Mouse (Mus musculus) embryo, embryonic 11.5 days (tissue): Measurements from ENCODE around the gene Tuba1b.
"Not testable (repeated sequence)": the region's sequence is repeated elsewhere in the genome, so short reads cannot be mapped to it uniquely, and the experiment has no call there.

Experiments used
- DNase-seq: peaks from one replicate; pipeline ENCODE4 v3.0.0-alpha.2; 2012; ENCODE audit warnings: low read depth, low spot score

Tuba1b gene

DNA sequence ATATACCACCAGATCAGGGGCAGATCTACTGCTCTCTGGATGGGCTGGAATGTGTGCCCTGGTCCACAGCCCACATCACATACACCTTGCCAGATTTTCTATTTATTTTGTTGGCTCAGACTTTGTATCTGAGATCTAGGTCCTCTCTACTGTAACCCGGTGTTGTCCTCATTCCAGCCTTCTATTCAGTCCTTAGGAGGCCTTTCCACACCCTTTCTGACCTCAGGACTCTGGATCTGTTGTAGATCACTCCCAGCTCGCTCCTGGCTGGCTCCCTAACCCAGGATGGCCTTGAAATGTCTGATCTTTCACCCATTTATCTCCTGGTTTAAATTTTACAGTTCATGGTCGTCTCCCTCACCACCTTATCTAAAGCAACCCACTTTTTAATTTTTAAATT lies 9.7 kb downstream of the Tuba1b start:
- DNase-seq, result no peak

DNA sequence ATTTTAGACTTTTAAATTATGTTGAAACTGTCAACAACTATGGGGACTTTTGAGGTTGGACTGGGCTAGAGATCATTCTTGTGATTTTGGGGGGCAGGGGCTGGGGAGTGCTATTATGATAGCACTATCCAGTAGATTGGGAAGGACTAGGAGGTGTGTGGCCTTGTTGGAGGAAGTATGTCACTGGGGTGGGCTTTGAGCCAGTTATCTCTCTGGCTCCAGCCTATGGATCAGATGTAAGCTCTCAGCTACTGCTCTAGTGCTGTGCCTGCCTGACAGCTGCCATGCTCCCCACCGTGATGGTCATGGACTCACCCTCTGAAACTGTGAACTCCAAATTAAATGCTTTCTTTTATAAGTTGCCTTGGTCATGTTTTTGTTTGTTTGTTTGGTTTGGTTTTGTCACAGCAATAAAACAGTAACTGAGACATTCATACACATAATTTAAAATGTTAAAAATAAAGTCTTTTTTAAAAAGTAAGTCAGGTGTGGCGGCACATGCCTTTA lies 11.3 kb downstream of the Tuba1b start:
- no peak for DNase-seq

DNA sequence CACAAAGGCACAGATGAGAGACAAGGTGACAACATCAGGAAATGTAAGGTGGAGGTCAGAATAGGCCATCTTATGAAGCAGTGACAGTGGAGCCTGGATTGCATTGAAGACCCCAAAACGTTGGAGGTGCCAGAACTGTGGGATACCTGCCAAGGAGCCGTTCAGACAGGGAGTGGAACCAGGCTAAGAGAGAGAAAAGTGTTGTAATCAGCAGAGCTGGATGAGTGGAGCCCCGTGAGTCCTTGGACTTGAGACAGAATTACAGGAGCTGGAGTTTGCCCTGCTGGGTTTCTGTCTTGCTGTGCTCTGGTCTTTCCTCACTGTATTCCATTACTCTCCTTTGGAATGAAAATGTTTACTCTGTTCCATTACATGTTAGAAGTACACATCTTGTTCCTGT lies 11.8 kb downstream of the Tuba1b start:
- no peak for DNase-seq

DNA sequence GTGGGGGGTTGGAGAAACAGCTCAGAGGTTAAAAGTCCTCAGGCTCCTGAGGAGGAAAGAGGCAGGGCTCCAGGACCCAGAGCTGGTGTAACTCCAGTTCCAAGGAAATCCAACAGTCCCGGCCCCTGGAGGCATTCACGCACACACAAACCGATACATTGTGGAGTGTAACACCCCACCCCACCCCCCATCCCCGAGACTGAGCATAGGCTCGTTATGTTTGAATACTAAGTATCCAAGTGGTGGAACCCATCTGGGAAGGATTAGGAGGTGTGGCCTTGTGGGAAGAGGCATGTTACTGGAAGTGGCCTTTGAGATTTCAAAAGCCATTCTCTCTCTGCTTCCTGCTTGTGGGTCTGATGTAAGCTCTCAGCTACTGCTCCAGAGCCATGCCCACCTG lies 12.9 kb downstream of the Tuba1b start:
- DNase-seq, result no peak

DNA sequence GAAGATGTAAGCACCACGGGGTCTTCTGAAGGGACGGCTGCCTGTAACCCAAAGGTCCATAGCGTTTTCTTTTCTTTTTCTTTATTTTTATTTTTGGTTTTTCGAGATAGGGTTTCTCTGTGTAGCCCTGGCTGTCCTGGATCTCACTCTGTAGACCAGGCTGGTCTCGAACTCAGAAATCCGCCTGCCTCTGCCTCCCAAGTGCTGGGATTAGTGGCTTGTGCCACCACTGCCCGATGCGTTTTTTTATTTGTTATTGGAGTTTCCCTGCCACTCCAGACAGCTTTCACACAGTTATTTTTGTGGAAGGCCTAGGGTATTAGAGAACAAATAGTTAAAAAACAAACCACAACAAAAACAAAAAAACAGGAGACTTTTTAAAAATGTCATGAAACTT lies 15.9 kb downstream of the Tuba1b start:
- not testable (repeated sequence) for DNase-seq

DNA sequence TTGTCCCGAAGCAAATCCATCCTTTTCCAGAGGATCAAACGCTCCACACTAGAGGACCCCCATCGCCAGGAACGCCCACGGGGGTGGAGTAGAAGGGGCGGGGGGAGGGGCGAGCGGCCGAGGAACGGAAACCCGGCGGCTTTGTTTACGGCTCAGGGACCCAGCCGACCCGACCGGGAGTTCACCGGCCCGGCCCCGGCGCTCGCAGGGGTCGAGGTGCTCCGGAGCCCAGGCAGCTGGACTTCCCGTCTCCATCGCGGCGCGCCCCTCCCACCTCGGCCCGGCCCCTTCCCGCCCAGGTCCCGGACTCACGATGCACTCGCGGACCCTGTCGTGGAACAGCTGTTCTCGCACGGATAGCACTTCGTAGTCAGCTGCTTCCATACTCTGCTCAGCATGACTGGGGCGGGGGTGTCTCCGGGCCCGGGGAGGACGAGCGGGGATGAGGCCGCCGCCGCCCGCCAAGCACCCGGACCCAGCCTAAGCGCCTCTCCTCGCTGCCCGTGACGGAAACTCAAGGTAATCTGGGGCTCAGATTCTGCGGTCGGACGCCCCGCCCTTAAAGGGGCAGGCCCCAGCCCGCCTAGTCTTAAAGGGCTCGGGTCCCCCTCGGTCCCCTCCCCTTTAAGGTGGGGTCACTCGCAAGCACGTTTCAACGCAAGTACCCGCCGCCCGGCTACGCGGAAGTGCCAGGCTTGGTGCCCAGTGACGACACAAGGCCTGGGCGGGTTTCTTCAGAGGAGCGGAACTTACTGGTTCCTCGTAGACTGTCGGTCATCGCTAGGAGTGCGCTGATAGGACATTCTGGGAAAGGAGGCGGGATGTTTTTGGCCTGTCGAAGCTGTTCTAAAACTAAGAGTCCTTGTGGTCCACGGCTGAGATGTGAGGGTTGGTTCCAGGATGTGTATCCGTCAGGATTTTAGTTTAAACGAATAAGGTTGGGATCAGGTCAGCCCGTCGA lies 16.5 kb downstream of the Tuba1b start, which contains the start of gene Lmbr1l:
Gene Lmbr1l (minus strand): TSS at position 694 of the 961 bp plus-strand sequence.
- DNase-seq, result peak; percentile 98

DNA sequence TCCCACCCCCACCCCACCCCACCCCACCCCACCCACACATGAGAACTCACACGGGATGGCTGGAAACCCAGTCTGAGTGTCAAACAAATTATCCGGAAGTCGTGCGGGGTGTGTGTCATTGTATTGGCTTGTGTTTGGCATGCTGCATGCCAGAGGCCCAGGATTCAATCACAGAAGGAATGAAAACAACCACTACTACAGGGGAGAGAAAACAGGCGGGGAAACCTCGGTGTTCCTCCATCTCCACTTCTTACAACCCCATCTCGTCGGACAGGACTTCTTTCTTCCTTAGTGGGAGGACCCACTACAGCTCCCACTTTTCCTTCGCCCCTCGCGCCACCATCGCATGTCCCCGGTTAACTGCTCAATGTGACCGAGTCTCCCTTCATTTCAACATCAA lies 17.3 kb downstream of the Tuba1b start:
- DNase-seq, result no peak

DNA sequence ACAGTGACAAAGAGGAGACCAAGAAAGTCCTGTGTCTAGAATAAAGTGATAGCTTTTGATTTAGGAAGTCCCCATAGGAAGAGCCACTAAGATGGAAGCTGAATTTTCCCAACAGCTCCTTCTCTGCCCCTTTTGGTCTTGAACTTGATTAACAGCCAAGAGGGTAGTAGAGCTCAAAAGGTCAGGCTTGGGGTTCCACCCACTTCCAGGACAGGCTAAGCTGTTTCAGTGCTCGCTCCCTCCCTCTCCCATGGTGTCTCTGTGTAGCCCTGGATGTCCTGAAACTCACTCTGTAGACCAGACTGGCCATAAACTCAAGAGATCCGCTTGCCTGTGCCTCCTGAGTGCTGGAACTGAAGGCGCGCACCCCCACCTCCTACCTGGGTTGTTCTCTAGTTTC lies 18.3 kb downstream of the Tuba1b start:
- DNase-seq, result no peak

DNA sequence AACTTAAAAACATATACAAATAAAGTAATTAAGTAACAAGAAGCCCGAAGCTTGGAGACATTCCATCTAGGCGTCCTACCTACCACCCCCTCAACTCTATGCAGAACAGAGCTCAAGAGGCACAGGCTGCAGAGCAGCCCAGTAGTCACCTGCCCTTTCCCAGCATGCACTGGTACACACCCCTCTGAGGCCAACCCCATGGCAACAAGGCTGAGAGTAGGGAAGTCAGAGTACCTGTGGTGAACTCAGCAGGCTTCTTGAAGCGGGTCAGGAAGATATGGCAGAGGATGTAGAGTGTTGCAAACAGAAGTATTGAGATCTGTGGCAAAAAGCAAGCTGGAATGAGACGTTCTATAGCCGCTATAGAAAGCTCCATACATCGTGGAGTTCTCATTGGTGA lies 19.5 kb downstream of the Tuba1b start:
- DNase-seq, result no peak

DNA sequence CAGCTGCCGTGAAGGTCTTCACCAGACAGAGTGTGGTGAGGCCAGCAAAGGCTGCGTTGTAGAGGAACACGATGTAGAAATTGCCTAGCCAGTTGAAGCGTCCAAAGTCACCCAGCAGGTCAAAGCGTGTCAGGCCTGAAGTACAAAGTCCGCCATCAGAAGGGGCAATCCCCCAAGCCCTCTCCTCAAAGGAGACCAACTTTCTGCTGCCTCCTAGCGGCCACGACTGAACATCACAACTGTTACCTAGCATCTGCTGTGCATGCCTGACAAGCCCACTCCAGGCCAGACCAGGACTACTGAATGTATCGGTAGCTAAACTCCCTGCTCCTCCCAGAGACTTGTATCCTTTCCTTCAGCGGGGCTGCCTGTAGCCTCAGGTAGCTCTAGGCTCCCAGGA lies 29.7 kb downstream of the Tuba1b start:
- DNase-seq, result no peak

DNA sequence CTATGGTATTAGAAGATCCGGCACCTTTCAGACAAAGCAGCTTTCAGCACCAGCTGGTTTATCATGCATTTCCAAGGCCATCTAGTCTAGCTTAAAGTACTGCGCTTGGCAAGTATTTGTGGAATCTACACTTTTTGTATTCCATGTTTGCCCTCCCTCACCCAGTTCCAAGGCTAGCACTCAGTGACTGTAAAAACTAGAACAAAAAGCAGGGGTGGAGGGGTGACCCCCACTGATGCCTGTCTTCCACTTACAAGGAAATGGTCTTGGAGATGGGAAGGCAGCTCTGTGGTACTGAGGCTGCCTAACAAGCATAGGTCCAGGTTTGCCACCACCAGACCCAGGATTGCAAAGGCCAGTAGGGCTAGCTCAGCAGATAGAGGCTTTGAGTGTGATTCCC lies 31.8 kb downstream of the Tuba1b start:
- DNase-seq, result no peak

DNA sequence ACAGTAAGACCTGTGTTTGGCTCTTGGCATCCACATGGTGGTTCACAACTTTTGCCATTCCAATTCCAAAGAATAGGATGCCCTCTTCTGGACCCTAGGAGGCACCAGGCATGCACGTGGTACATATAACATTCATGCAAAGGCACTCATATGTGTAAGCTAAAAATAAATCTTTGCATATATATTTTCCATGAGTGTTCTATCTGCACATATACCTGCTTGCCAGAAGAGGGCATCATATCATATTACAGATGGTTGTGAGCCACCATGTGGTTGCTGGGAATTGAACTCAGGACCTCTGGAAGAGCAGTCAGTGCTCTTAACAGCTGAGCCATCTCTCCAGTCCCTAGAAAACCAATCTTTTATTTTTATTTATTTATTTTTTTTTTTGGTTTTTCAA lies 32.8 kb downstream of the Tuba1b start:
- no peak for DNase-seq

DNA sequence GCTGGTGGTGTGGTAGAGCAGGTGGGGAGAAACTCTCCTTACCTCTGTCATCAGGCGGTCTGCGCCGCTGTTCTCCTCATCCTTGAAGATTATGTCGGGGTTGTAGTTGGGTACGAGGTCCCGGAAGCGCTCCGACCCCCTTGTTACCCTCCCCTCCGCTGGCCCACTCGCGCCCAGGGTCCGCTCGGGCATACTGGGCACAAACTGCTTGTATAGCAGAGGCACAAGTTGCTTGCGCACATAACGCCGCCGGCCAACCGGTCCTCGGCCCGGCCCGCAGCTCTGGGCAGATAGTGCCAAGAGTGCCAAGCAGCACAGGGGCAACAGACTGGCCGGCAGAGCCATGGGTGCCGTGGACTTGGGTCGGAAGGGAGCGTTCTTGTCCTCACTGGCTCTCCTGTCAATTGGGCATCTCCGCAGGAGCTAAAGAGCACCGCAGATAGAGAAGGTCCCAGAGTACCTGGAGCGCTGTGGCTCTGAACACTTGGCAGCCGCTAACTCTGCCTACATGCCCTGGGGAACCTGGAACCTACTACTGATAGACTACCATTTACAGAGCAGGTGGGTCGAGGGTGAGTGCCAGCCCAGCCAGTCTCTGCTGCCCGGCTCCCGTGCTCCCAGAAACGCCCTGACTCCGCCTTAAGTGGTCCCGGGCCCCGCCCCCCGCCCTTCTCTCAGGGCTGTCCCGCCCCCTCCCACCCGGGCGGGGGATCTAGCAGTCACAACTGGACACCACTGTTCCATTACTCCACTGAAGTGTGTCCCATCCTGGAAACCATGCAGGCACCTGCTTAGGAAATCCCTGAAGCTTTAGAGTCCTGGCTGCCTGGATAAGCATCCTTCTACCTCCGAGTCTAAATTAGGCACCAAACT lies 36.2 kb downstream of the Tuba1b start, which contains the start of gene Dhh:
Gene Dhh (minus strand): TSS at position 613 of the 873 bp plus-strand sequence.
- DNase-seq, result no peak

DNA sequence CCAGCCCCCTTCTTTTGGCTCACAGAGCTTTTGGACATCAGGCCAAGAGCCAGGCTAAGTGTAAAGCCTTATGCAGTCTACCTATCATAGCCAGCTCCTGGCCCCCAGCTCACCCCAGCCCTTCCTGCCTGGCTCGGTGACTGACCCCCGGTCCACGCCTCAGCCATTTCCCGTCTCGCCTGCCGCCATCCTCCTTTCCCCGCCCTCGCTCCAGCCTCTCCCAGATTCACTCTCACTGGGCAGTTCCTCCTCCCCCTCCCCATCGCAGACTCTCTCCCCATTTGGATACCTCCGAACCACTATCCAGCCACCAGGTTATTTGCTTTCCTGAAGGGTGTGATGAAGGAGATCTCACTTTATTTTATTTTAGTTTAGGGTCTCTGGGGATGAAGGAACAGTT lies 36.9 kb downstream of the Tuba1b start:
- no peak for DNase-seq

DNA sequence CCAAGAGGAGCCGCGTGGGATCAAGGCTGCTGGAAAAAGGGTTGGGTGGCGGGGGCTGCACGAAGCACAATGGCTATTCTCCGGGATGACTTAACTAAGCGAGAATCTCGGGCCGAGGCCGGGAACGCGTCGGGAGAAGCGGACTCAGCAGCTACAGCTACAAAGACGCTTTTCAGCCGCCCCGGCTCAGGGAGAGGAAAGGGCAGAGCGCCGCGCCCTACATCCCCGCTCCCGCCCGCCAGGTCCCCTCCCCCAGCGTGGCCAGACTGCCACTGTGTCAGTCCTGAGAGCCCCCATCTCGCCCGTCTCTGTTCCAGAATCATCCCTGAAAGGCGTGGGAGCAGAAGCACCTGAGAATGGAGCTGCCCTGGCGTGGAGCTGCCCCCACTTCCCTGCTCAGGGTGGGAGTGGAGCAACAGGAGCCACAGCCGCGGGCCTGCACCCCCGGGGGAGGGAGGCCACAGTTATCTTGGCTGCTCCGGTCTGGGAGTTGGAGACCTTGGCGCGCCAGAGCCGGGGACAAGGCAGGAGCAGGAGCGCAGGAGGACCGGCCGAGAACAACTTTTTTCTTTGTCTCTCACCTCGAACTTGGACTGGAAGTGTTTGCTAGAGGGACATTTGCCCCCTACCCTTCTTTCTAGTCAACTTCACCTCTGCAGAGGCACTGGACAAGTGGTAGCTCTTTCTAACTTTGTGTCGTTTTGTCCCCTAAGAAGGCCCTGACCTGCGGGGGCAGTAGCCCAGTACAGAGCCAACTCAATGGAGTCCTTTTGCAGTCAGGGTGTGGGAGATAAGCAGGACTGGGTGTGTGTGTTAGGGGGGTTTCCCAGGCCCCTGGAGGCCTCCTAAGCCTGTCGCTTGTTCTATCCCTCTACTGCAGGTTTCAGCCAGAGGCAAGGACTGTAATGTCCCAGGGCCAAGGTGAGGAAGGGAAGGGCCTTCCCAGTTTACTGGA lies 38.5 kb downstream of the Tuba1b start:
- no peak for DNase-seq

DNA sequence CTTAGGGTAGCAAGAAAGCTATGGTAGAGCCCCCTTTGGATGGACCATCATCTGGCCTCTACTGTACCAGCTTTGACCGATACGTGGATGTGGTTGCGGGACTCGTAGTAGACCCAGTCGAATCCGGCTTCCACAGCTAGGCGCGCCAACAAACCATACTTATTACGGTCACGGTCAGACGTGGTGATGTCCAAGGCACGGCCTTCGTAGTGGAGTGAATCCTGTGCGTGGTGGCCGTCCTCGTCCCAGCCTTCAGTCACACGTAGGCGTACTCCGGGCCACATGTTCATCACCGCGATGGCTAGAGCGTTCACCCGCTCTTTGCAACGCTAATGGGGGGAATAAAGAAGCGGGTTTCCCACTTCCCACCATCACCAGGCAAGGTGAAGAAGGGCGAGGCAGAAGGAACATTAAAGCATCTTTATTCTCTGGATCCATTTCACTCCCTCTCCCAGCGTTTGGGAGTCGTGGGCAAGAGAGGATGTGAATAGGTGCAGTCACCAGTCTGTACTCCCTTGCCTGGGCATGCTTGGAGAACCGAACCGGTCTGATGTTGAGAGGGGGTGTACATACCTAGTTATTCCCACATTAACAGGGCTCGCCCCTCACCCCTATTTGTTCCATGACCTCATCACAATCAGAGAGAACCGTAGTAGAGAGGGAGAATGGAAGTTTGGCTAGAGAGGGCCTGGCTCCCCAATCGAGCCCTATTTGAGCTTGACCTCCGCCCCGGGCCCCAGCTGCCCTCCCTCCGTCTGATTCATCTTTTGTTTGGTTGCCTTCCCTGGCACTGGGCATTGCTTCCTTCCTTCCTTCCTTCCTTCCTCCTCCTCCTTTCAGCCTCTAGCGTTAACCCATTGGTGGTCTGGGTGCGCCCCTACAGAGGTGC lies 39.4 kb downstream of the Tuba1b start:
- DNase-seq, result no peak

DNA sequence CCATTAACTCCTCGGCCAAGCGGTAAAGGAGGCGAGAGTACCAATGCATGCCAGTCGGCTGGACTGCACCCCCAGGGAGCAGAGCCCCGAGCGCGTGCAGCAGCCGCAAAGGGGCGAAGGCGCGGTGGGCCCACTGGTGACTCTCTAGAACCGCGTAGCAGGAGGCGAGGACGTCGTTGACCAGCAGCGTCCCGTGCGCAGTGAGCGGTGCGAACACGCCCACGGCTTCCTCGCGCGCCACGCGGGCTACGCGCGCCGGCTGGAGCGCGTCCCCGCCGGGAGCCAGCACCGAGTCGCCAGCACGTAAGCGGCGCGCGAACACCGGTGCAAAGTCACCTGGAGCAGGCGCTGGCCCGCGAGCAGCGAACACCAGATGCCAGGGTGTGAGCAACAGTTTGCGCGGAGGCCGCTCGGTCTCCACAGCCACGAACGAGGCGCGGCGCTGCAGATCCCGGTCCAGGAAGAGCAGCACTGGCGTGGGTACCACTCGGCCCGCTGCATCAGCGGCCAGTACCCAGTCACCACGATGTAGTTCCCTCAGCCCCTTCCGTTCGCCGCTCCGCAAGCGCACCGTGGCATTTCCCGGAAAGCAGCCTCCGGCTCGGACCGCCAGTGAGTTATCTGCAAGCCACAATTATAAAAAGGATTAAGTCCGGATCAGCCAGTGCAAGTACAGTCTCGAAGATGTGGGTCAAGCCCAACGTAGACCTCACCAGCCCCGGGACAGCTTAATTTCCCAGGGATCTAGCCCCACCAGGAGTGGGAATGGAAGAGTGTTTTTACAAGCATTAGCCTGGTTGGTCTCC lies 40.2 kb downstream of the Tuba1b start, which contains the start of gene Rhebl1:
Gene Rhebl1 (minus strand): TSS at position 601 of the 806 bp plus-strand sequence.
- DNase-seq, result no peak

DNA sequence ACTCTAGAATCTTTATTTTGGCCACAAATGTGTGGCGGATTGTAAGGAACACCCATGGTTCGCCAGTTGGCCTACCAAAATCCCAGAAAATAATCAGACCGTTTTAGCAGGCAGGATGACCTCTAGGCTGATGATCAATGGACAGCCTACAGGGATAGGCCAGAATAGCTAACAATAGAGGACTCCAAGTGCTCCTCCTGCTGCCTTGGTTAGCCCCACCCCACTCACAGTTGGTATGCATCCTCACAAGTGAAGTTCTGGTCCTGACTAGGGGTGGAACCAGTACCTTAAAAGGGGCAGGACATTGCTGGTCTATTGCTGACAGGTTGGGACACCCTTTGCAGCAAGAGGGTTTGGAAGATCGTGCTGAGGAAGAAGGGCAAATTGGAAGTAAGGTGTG lies 41.3 kb downstream of the Tuba1b start:
- no peak for DNase-seq
